Mouse (Mus musculus) urinary bladder, adult 18-20 months (tissue): ENCODE measurements around the gene Ap1ar.
A peak's percentile ranks its signal among the peaks of the same experiment; 100 is the strongest.
"Not testable (repeated sequence)": the region's sequence is repeated elsewhere in the genome, so short reads cannot be mapped to it uniquely, and the experiment has no call there.

Experiments
- DNase-seq, 2 experiments: peaks; one replicate each; pipeline ENCODE4 v3.0.0; 2022; ENCODE audit warnings: low spot score in 2 of 2, mixed read lengths in 2 of 2

Ap1ar gene

DNA sequence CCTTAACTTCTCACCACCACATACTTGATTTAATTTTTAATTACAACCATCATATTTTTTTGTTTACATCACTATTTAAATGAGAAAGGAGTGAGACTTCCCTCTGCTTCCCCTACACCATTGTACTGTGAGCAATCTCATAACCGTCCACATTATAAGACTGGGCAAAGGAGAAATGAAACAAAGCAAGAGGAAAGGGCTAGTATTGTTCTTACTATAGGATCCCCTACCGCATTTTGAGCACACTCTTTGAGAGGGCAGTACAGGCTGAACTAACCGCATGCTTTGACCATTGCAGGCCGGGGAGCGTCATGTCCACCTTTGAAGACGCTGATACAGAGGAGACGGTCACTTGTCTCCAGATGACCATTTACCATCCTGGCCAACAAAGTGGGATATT lies 41.1 kb downstream of the Ap1ar start:
- no peak for DNase-seq

GRCm38 (mm10) chr3:127795762-127796161 lies 41.6 kb downstream of the Ap1ar start:
- DNase-seq: no peak

DNA sequence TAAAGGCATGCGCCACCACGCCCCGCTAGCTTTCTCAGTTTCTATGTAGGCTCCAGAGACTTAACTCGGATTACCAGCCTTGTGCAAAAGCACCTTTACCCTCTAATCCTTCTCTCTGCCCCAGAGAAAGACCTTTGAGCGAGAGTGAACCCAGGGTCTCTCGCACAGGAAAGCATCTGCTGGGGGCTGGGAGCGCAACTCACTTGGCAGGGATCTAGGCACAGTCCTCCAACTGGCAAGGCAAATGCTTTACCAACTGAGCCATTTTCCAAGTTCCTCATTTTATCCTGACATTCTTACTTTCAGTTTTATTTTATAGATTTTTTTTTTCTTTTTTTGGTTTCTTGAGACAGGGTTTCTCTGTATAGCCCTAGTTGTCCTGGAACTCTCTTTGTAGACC lies 44.3 kb downstream of the Ap1ar start:
- no peak for DNase-seq

DNA sequence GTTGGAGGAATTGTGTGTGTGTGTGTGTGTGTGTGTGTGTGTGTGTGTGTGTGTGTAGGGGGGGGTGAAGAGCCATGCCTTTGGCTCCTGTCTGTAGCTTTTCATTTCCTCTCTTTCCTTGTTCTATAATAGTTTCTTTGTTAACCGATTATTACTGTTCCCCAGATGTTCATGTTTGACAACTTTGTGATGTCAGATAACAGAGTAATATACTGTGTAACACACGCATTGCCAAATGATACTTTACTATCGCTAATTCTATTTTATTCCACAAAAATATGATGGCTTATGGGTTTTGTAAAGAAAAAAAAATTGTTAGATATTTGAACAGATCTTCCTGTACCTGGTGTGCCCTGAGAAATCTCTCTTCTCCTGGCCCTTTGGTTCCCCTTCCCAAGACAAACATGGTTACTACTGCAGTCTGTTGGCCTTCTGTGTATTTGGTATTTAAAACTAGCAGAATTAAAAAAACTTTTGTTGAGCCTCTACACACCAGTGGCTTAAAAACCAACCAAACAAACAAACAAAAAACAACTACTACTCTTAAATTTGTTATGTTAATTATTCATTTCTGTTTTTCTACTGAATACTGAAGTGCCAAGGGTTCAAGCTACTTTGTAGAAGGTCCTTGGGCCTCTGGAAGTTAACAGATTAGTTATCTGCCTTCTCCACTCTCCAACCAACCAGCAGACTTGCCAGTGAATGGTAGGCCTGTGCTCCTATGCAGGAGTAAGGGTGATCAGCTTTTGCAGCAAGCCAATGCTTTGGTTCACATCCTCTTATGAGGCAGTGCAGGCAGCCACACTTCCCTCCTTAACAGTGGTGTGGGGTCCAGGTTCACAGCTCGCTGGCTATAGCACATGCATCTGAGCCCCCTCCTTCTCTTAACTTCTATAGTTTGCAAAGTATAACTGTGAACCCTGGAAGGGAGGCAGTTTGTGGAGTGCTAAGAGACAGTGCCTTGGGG lies 45.4 kb downstream of the Ap1ar start:
- DNase-seq: no peak

DNA sequence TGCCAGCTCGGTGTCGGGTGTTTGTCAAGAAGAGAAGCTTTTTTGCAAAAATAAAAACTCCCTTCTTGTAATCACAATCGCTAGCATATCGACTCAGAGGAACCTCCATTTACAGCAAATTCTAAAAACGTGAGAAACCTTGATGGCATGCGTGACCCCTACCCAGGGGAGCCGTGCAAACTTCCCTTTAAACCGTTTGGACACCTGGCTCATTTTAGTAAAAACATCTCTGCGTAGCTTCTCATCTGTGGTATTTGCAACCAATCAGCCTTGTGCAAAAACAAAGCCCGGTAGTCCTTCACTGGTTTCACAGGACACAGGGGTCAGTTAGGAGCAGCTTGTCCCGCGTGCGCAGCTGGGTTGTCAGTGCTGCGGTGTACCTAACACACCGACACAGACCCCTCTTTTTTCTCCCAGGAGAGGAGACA lies 46.3 kb downstream of the Ap1ar start:
- no peak for DNase-seq

GRCm38 (mm10) chr3:127790234-127791055 lies 46.9 kb downstream of the Ap1ar start:
- peak in 1 of 2 experiments; percentile 28 for DNase-seq

- peak; percentile 38 to 74 for DNase-seq
These were observed 47.7 kb downstream of the Ap1ar start, which contains the start of gene Tifa for GRCm38 (mm10) chr3:127789500-127790191. TSS of gene Tifa (plus strand) at chr3:127789805.

- no peak for DNase-seq
These were observed 48.4 kb downstream of the Ap1ar start for GRCm38 (mm10) chr3:127788919-127789318.

DNA sequence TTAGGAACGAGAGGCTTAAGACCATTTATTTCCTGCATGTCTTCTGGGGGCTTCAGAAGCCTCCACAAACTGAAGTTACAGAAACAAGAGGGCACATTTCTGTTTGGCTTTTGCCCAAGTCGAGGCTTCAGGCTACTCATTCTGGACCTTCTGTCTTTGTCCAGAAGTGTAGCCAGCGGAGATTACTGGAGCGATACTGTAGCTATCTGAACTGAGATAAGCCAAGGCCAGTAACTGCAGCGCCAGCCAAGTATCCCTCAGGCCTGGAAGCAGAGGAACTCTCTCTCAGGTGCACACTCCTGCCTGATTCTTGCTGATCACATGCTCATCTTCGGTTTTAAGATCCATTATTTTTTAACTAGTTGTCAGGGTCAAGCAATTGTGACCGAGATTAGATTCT lies 49.3 kb downstream of the Ap1ar start:
- DNase-seq: no peak

GRCm38 (mm10) chr3:127787032-127787431 lies 50.3 kb downstream of the Ap1ar start:
- no peak for DNase-seq

- not testable (repeated sequence) for DNase-seq
These were observed 53.6 kb downstream of the Ap1ar start for GRCm38 (mm10) chr3:127783680-127784079.

GRCm38 (mm10) chr3:127782921-127783320 lies 54.4 kb downstream of the Ap1ar start:
- no peak for DNase-seq

DNA sequence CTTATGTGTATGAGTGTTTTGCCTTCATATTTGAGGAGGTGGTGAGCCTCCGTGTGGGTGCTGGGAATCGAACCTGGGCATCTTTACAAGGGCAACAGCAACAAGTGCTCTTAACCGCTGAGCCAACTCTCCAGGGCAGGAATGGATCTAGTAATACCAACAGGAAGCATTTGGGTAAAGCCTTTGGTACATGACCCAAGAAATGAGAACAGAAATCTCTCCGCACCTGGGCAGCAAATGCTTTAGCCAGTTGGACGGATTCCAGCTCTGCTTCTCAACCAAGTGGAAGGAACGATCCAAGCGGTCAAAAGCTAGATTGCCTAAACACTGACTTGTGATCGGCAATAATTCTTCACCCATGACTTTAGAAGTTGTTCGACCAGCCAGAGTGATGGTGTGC lies 56.4 kb downstream of the Ap1ar start:
- no peak for DNase-seq

GRCm38 (mm10) chr3:127780021-127780644 lies 57.2 kb downstream of the Ap1ar start, which contains the start of gene Alpk1:
TSS of gene Alpk1 (minus strand) at chr3:127780527.
- DNase-seq: peak; percentile 68 to 73

DNA sequence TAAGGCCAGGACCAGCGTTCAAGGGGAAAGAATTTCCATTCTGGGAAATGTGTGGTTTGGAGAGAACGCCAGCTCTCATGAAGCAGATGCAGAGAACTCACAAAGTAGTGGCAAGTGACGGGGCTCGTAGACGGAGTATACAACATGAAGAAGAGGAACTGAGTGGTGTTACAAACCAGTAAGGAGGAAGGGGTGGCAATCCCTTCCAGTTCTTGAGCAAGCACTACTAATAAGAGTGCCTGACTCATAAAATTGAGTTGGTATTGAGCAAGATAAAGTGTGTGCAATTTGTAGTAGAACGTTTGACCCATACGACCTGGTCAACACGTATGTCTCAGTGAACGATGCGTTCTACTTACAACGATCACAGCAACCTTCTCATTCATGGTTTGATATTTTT lies 68.2 kb downstream of the Ap1ar start:
- DNase-seq: no peak

GRCm38 (mm10) chr3:127765971-127766370 lies 71.4 kb downstream of the Ap1ar start:
- DNase-seq: no peak

DNA sequence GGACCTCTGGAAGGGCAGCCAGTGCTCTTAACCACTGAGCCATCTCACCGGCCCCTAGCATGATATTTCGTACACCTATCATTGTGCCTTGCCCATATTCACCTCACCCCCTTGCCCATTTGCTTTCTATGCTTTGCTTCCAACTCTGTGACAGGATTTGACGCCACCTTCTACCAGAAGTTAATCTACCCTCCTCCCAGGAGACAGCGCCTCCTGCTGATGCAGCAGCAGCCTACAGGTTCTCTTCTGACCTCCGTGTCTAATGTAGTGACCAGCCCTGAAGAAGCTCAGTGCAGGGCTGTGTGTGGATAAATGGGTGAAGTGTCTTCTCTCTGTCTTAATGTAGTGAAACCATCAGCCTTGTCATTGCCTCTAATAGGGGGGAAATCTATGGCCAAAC lies 72.8 kb downstream of the Ap1ar start:
- no peak for DNase-seq

DNA sequence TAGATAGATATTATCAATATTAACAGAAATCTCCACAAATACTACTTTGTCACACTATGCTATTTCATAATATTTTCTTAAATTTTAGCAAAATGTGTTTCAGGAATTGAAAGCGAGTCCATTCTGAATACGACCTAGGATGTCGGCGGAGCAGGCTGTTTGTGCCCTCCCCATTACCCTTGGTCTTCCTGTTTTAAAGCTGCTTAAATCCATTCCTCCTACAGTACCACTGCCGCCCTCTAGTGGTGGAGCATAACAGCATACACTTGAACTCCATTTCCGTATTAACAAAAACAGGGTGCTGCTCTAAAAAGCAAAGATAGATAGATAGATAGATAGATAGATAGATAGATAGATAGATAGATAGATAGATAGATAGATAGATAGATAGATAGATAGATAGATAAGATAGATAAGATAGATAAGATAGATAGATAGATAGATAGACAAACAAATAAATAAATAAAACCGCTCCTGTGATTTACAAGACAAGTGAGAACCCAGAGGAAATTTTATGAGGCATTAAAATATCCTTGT lies 74.2 kb downstream of the Ap1ar start:
- DNase-seq: peak; percentile 37 to 46

DNA sequence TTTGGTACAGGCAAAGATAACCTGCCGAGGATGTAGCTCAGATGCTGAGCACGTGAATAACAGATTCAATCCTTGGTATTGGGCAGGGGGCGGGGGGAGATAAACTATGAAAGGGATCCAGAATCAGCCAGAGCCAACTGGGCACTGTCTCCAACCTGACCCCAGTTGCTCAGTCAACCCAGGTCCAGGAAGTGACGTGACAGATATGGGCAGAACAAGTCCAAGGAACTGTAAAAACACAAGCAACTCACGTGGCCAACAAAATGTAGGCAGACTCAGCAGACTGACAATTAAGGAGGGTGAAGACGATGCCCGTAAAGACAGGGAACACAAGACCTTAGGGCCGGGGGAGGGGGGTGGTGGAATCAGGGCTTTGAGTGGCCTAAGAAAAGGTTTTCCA lies 74.9 kb downstream of the Ap1ar start:
- no peak for DNase-seq

- DNase-seq: no peak
These were observed 78.1 kb downstream of the Ap1ar start for GRCm38 (mm10) chr3:127759212-127759611.

- DNase-seq: no peak
These were observed 78.5 kb downstream of the Ap1ar start for GRCm38 (mm10) chr3:127758806-127759205.
